Comparison of ENCODE assay signal across 9 mouse cellular contexts in the genomic region with DNA sequence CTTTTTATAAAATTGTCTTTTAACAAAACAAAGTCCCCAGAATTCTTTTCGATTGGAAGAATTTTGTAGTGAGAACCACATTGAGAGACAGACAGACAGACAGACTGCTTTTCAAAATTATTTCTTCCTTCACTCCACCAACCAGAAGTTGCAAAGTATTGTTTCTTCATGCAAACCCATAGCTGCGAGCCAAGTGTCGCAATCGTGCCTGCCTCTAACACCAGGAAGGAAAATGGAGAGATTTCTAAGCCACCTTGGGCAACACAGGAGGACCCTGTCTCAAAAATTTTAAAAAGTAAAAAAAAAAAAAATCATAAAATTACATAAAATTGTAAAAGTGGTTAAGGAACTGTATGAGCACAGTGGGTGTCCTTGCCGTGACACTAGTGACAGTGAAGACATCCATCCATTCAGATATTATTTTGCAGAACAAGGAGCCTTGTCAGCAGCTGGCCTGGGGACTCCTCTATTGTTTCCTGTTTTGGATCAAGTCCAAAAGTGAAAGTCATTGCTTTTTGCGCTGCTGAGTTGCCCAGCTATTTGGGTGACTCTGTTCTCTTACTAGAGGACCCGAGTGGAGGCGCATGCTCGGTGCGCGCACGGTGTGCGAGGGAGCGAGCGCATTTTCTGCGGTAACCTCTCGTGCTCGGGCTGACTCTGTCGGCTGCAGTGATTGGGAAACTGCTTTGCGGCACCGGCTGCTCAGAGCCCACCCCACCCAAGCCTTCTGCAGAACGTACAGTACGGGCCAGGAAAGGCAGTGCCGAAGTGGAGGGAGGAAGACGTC.
DNase-seq lines count a peak whose midpoint lies in the region; ATAC-seq lines count a peak whose summit lies in the region.
"Had no signal": no experiment of that assay in that cellular context is flagged by ENCODE, and none has a peak within 500 bp of the region (broad histone marks: within the 10 kb centered on the region; RNA-seq: fewer than 3 reads in every experiment).

No protein-coding gene starts in this region.

- 87% methylated on average over 25 of the region's 25 CpGs for WGBS in forebrain, embryonic 16.5 days
- WGBS in forebrain, embryonic 11.5 days: 95% methylated on average over 25 of the region's 25 CpGs
- WGBS in midbrain, embryonic 12.5 days: 92% methylated on average over 25 of the region's 25 CpGs
- 95% methylated on average over 25 of the region's 25 CpGs for WGBS in midbrain, embryonic 11.5 days

- no peaks in the 10 kb centered on the region for H3K4me1 ChIP-seq in forebrain, embryonic 16.5 days (replicated peaks; ENCODE audit: control insufficient read depth, insufficient read depth, low read length)
- no peaks in the 10 kb centered on the region for H3K4me1 ChIP-seq in forebrain, embryonic 11.5 days (replicated peaks; ENCODE audit: control insufficient read depth, insufficient read depth, low read length)
- H3K4me1 ChIP-seq in midbrain, embryonic 12.5 days: 0 out of 2 replicates have a peak, but pooled peaks cover 2% of the 10 kb centered on the region
- no peaks in the 10 kb centered on the region for H3K4me1 ChIP-seq in midbrain, embryonic 11.5 days (ENCODE audit: control insufficient read depth, insufficient read depth, low read length)

- no peaks in the 10 kb centered on the region; the same call in 1 of the 2 replicates for H3K36me3 ChIP-seq in forebrain, embryonic 16.5 days (ENCODE audit: control insufficient read depth, insufficient read depth)
- no peaks in the 10 kb centered on the region; the same call in 1 of the 2 replicates for H3K36me3 ChIP-seq in forebrain, embryonic 11.5 days (ENCODE audit: control insufficient read depth, insufficient read depth, low read length)
- H3K36me3 ChIP-seq in midbrain, embryonic 12.5 days: no peaks in the 10 kb centered on the region
- no peaks in the 10 kb centered on the region; the same call in 1 of the 2 replicates for H3K36me3 ChIP-seq in midbrain, embryonic 11.5 days (ENCODE audit: control insufficient read depth, insufficient read depth, low read length)

- 0 out of 2 replicates have a peak overlapping the region, but pooled peaks have one; percentile 18 for H3K27ac ChIP-seq in forebrain, embryonic 16.5 days (ENCODE audit: low read length)
- no peak overlapping the region for H3K27ac ChIP-seq in forebrain, embryonic 11.5 days (ENCODE audit: low read depth, low read length)
- H3K27ac ChIP-seq in midbrain, embryonic 12.5 days (replicated peaks): 0 out of 2 replicates have a peak overlapping the region, but pooled peaks have one; percentile 20
- no peak overlapping the region for H3K27ac ChIP-seq in midbrain, embryonic 11.5 days (ENCODE audit: low read depth, low read length)

- no peak overlapping the region for H3K4me2 ChIP-seq in forebrain, embryonic 16.5 days (ENCODE audit: low read length)
- H3K4me2 ChIP-seq in forebrain, embryonic 11.5 days (ENCODE audit: low read depth, low read length, severe bottlenecking): no peak overlapping the region
- H3K4me2 ChIP-seq in midbrain, embryonic 12.5 days (replicated peaks): no peak overlapping the region
- no peak overlapping the region for H3K4me2 ChIP-seq in midbrain, embryonic 11.5 days

- no peak for DNase-seq in forebrain, embryonic 11.5 days (ENCODE audit: low spot score)
- no peak for DNase-seq in midbrain, embryonic 11.5 days (ENCODE audit: low spot score, missing footprints)
- DNase-seq in lung, postnatal 4 days: peak; percentile 37 to 52
- DNase-seq in embryo, embryonic 10.5 days (ENCODE audit: low spot score): no peak
- DNase-seq in kidney, postnatal 36 days: no peak

- no peak overlapping the region for H3K4me3 ChIP-seq in forebrain, embryonic 16.5 days (replicated peaks; ENCODE audit: low read length)
- H3K4me3 ChIP-seq in forebrain, embryonic 11.5 days (ENCODE audit: low read depth, low read length): no peak overlapping the region
- H3K4me3 ChIP-seq in midbrain, embryonic 12.5 days: no peak overlapping the region
- H3K4me3 ChIP-seq in midbrain, embryonic 11.5 days (ENCODE audit: low read depth, low read length): no peak overlapping the region

- peak; percentile 59 for ATAC-seq in forebrain, embryonic 16.5 days
- no peak for ATAC-seq in forebrain, embryonic 11.5 days (replicated peaks; ENCODE audit: low FRiP score)
- peak; percentile 30; the same call in 1 of the 2 replicates for ATAC-seq in midbrain, embryonic 12.5 days (ENCODE audit: low FRiP score, low read depth)
- ATAC-seq in midbrain, embryonic 11.5 days (ENCODE audit: low FRiP score): no peak
- ATAC-seq in hematopoietic stem cell, adult 5-6 weeks (replicated peaks in 1 of 2; ENCODE audit: insufficient read depth in 1 of 2, low FRiP score in 2 of 2, low TSS enrichment in 1 of 2, low read depth in 1 of 2, poor library complexity in 2 of 2, severe bottlenecking in 2 of 2): peak; percentile 52 to 62

- no peak overlapping the region for H3K9ac ChIP-seq in forebrain, embryonic 16.5 days (replicated peaks; ENCODE audit: low read depth, low read length)
- no peak overlapping the region for H3K9ac ChIP-seq in forebrain, embryonic 11.5 days (ENCODE audit: low read length)
- no peak overlapping the region for H3K9ac ChIP-seq in midbrain, embryonic 12.5 days (replicated peaks)
- no peak overlapping the region for H3K9ac ChIP-seq in midbrain, embryonic 11.5 days (ENCODE audit: low read length)

- no peaks in the 10 kb centered on the region for H3K27me3 ChIP-seq in forebrain, embryonic 16.5 days (replicated peaks; ENCODE audit: control insufficient read depth, insufficient read depth, low read length)
- H3K27me3 ChIP-seq in forebrain, embryonic 11.5 days (ENCODE audit: control insufficient read depth, insufficient read depth, low read length): no peaks in the 10 kb centered on the region
- H3K27me3 ChIP-seq in midbrain, embryonic 12.5 days: no peaks in the 10 kb centered on the region
- no peaks in the 10 kb centered on the region for H3K27me3 ChIP-seq in midbrain, embryonic 11.5 days (ENCODE audit: control insufficient read depth, insufficient read depth, low read length)

- no peaks in the 10 kb centered on the region for H3K9me3 ChIP-seq in forebrain, embryonic 16.5 days (ENCODE audit: control insufficient read depth, low read length)
- no peaks in the 10 kb centered on the region for H3K9me3 ChIP-seq in forebrain, embryonic 11.5 days (ENCODE audit: control insufficient read depth, low read length)
- no peaks in the 10 kb centered on the region for H3K9me3 ChIP-seq in midbrain, embryonic 12.5 days
- no peaks in the 10 kb centered on the region for H3K9me3 ChIP-seq in midbrain, embryonic 11.5 days (ENCODE audit: control insufficient read depth, low read length)
- H3K9me3 ChIP-seq: G1E had no signal

Comparison
In these comparisons a context has a peak if more than half of its experiments do, and no peak if none do; other contexts are left out.
1. ATAC-seq: peak in forebrain, embryonic 16.5 days (single experiment), midbrain, embryonic 12.5 days (single experiment) and hematopoietic stem cell, adult 5-6 weeks (2 of 2); none in forebrain, embryonic 11.5 days (single experiment) and midbrain, embryonic 11.5 days (single experiment).
2. H3K27ac ChIP-seq: peak in forebrain, embryonic 16.5 days (single experiment) and midbrain, embryonic 12.5 days (single experiment); none in forebrain, embryonic 11.5 days (single experiment) and midbrain, embryonic 11.5 days (single experiment).
3. DNase-seq: peak in lung, postnatal 4 days (2 of 2); none in forebrain, embryonic 11.5 days (single experiment), midbrain, embryonic 11.5 days (single experiment), embryo, embryonic 10.5 days (single experiment) and kidney, postnatal 36 days (0 of 2).